Mouse (Mus musculus) layer of hippocampus, adult 2 months (tissue): ENCODE data around the gene Pdzk1ip1. TPM values are rescaled to one million over a fixed set of nuclear protein-coding genes. Genes with fewer than 3 reads are reported as not detected.
A peak's percentile ranks its signal among the peaks of the same experiment; 100 is the strongest.

ENCODE experiments used
- DNase-seq, 2 experiments: peaks; one replicate each; pipeline ENCODE4 v3.0.0; 2022; ENCODE audit warnings: low spot score in 2 of 2
- H3K27ac ChIP-seq: fragments of 200-600 bp; 2 replicates; pipeline ENCODE4 v1.8.1; 2022
- H3K4me3 ChIP-seq: fragments of 200-600 bp; 2 replicates; pipeline ENCODE4 v1.8.1; 2022; ENCODE audit warnings: mild to moderate bottlenecking
- CTCF ChIP-seq: fragments of 200-600 bp; conservative IDR thresholded peaks from 2 replicates; pipeline ENCODE4 v1.8.1; 2022; ENCODE audit warnings: antibody characterized with exemption, mild to moderate bottlenecking, moderate library complexity
- total RNA-seq, 2 experiments: library from RNA; stranded (reverse); gene quantifications; 2 replicates each; pipeline ENCODE4 v1.2.3; 2021

Pdzk1ip1 gene
- total RNA-seq, 2 experiments from 2014 or later, result 0.96 TPM; not detected in 1

DNA sequence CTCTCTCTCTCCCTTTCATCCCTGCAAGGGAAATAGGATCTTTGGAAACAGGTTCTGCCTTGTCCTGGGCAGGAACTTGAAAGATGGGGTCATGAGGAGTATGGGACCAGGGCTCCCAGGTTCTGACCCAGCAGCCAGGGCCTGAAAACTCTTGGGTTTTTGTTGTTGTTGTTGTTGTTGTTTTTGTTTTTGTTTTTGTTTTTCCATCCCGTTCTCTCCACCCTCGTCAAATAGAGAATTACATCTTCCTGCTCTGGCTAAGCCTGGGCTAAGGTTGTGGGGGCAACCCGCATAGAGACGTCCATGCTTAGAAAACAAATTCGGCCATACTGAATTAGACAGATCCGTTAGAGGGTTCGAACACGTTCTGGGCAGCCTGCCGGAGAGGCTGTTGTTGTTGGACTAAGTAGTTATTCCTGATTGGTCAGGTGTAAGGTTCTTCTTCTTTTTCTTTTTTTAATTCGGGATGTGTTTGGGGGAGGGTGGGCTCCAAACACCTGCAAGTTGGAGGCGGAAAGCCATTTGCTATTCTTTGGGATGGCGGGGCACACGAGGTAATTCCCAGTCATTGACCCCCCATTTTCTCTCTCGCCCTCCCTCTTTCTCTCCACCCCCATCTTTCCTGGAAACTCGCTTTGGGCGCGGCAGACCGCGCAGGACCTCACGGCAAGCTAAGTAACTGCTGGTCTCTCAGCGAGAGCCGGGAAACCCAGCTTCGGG is 29.5 kb upstream of the Pdzk1ip1 start:
- TF ChIP-seq CTCF, result no peak
- DNase-seq, result no peak
- Histone ChIP-seq H3K27ac (peak overlapping the region; percentile 81), H3K4me3 (peak overlapping the region; percentile 46; the same call in 1 of the 2 replicates)

DNA sequence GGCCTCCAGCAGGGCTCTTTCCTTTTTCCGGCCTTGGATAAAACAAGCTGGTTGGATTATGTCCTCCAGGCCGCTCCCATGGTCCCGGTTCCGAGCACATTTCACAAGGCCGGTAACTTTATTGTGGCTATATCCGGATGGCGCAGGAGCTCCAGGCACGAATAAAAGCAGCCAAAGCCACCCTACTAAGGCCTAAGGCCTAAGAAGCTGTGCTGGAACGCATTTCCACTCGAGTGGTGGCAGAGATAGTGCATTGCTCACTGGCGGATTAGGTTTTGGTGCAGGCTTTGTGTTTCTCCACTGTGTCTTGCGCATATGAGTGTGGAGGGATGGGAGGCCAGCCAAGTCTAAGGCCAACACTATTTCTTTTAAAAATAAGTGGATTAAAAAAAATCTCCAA is 28.6 kb upstream of the Pdzk1ip1 start:
- no peak for TF ChIP-seq CTCF
- peak overlapping the region; percentile 18; the same call in 1 of the 2 replicates for H3K27ac ChIP-seq
- no peak for DNase-seq
- H3K4me3 ChIP-seq, result no peak overlapping the region

DNA sequence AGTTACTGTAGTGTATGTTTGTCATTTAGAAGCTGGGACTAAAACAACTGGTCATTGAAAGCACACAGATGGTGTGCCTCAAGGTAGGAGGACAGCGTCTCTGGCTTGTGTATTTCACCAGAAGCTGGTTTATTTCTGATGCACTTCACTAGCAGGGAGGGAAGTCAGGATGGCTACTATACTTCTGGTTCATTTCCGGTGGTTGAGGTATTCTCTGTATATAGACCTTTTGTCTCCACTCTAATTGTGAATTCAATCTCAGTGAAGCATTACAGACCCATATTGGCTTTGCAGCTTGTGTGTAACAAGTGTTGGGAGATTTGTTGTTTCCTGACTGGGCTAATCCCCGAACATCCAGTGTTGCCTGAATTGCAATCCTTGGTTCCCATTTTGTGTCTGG is 27.8 kb upstream of the Pdzk1ip1 start:
- no peak overlapping the region for H3K4me3 ChIP-seq
- DNase-seq, result no peak
- no peak for TF ChIP-seq CTCF
- H3K27ac ChIP-seq, result no peak overlapping the region

DNA sequence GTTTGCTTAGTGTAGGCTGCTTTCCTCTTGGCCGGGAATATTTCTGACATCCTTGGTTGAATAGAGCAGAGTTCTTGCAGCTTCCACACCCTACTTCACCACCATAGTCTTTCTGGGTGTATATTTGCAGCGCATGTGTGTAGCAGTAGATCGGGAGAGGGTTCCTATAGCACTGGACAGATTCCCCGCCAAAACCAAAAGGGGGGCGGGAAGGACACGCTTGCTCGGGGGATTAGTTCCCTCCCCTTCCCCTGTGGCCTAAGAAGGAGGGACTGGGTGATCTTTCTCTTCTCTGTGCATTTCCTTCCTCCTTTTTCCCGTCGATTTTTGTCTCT is 26.0 kb upstream of the Pdzk1ip1 start:
- no peak for TF ChIP-seq CTCF
- DNase-seq, result no peak
- Histone ChIP-seq H3K4me3 (peak overlapping the region; percentile 56), H3K27ac (no peak overlapping the region)

DNA sequence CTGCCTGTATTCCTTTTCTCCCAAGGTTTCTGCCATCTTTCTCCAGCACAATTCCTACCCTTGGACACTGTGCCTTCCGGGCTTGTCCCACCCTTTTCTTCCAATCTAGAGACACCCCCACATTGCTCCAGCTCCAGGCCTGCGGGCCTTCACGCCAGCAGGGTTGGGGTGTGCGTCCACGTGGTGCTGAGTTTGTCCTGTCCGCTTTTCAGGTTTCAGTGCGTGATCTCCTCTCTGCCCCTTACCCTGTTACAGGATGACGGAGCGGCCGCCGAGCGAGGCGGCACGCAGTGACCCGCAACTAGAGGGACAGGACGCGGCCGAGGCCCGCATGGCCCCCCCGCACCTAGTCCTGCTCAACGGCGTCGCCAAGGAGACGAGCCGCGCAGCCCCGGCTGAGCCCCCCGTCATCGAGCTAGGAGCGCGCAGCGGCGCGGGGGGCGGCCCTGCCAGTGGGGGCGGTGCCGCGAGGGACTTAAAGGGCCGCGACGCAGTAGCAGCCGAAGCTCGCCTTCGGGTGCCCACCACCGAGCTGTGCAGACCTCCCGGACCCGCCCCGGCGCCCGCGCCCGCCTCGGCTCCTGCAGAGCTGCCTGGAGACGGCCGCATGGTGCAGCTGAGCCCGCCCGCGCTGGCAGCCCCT is 25.5 kb upstream of the Pdzk1ip1 start:
- 0 out of 2 replicates have a peak, but pooled peaks have one; percentile 6 for TF ChIP-seq CTCF
- no peak for DNase-seq
- peak overlapping the region; percentile 56 for H3K4me3 ChIP-seq
- peak overlapping the region; percentile 36; the same call in 1 of the 2 replicates for H3K27ac ChIP-seq

DNA sequence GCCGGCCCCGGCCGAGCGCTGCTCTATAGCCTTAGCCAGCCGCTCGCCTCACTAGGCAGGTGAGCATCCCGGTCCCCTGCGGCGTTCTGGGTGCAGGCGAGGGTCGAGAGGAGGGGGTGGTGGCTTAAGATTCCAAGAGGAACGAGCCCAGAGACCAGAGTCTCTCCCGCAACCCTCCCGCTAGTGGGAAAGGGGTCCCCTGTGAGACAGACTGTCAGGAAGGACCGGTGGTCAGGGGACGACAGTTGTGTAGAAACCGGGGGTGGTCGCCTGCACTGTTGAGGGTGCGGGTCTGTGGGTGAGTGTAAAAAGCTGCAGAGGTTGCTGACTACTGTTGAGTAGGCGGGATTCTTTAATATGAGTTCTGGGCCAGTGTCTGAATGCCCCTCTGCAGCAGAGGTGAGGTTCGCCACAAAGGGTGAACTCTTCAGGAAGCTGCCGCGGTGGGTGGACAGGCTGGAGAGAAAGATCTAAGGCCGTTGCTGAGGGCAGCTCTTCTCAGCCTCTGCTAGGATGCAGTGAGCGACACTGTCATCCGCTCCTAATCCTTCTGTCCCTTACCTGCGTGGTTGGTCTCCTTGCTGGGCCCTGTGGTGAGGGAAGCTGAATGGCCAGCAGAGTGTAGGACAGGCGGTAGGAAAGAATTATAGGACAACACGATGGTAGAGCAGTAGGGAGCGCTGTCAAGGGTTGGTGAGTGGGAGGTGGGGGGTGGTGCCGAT is 24.8 kb upstream of the Pdzk1ip1 start:
- H3K4me3 ChIP-seq, result peak overlapping the region; percentile 56
- no peak for TF ChIP-seq CTCF
- H3K27ac ChIP-seq, result no peak overlapping the region
- no peak for DNase-seq

DNA sequence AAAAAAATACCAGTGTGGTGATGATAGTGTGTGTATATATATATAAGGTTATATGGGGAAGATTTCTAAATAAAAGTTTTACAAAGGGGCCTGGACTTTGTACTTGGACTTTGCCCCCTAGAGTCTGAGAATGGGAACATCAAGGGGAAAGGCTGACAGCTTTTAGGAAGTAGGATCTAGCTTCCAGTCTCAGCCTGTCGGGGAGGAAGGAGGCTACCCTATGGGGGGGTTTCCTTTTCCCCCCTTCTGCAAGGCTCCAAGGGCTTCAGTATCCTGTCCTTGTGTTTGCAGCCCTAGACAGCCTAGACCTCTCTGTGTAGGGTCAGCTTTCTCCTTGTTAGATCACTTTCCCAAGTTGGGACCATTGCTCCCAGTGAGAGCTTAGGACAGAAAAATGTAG is 16.8 kb upstream of the Pdzk1ip1 start:
- Histone ChIP-seq H3K4me3 (no peak overlapping the region), H3K27ac (no peak overlapping the region)
- TF ChIP-seq CTCF, result peak; percentile 38
- no peak for DNase-seq

DNA sequence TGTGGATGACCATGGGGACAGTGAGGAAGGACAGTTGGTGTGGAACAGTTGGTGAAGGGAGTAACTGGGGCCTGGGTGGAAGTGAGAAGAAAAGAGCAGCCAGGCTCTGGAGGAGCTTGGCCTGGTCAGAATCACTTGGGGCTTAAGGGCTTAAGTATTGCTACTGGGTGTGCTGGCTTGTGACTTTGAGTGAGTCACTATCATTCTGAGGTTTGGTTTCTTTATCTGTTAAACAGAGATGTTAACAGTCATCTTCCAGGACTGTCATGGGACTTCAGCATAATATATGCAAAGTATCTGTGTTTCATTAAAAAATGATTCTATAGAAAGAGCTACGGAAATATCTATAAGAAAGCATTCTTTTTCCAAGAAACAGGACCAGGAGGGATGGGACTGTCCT is 13.7 kb upstream of the Pdzk1ip1 start:
- DNase-seq, result no peak

DNA sequence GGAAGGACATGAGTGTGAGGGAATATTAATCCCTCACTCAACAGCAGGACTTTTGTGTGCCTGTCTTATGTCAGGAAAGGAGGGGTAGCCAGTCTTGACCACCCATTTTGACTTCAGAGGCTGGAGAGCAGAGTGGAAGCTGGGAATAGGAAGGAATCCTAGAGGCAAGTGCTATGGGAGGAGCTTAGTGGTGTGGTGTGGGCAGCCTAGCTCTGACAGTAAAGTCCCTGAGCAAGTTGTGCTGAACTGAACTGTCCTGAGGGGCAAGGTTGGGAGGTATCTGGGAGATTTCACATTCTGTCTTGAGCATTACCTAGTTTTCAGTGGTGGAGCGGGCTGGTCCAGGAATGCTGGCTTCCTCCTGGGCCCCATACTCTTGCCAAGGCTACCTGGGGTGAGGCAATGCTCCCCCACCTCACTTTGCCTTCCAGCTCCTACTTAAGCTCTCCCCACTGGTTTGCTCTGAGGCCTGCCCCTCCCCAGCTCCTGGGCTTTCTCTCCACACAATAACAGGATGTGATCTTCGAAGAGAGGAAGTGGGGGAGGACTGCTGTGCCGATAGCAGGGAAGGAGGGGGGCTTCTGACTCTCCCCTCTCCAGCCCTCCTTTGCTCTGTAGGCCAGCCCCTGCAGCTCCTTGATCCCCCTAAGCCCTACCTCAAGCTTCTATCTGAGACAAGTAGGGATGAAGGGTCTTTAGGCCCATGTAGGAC is 13.1 kb upstream of the Pdzk1ip1 start:
- Histone ChIP-seq H3K4me3 (no peak overlapping the region), H3K27ac (peak overlapping the region; percentile 39; the same call in 1 of the 2 replicates)
- DNase-seq, result no peak
- no peak for TF ChIP-seq CTCF

More for the DNA sequence above, 13.7 kb upstream of the Pdzk1ip1 start:
- H3K4me3 ChIP-seq, result no peak overlapping the region
- H3K27ac ChIP-seq, result peak overlapping the region; percentile 39; the same call in 1 of the 2 replicates
- TF ChIP-seq CTCF, result no peak

DNA sequence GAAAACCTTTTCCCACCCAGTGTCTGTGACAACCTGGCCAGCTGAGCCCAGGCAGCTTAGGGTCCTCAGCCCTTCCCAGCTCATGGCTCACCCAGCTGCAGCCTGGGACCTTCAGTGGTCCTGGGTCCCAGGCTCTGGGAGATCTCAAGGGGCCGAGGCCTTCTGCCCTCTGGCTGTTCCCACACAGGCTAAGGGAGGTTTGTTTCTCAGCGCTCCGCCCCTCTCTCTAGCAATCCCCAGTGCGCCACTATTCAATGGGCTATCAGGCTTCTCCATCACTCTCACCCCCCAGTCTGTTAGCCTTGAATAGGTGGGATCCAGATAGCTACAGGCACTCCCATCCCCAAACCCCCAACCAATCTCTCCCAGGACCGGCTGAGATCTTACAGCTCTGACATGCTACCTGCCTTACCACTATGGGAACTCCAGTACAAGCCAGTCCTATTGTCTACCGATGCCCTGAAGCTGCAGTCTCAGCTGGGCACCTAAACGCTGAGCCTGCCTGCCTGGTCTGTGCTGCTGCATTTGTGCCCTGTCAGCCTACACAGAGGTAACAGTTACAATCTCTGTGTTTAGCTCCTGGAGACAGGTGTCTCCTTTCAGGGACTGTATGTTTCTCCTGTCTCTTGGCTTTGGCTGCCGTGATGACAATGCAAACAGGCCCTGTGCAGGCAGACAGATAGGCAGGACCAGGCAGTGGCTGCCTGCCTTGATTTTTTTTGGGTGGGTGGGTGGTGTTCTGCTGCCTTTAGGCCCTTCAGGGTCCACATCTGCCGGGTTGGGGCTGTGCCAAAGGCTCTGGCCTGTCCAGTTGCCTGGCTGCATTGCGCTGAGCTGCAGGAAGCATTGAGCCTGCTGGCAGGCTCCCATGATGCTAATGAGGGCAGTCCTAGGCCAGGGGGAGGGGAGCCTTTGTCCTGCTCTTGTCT is 9.4 kb upstream of the Pdzk1ip1 start:
- TF ChIP-seq CTCF, result no peak
- no peak for DNase-seq
- no peak overlapping the region for H3K27ac ChIP-seq
- no peak overlapping the region for H3K4me3 ChIP-seq

DNA sequence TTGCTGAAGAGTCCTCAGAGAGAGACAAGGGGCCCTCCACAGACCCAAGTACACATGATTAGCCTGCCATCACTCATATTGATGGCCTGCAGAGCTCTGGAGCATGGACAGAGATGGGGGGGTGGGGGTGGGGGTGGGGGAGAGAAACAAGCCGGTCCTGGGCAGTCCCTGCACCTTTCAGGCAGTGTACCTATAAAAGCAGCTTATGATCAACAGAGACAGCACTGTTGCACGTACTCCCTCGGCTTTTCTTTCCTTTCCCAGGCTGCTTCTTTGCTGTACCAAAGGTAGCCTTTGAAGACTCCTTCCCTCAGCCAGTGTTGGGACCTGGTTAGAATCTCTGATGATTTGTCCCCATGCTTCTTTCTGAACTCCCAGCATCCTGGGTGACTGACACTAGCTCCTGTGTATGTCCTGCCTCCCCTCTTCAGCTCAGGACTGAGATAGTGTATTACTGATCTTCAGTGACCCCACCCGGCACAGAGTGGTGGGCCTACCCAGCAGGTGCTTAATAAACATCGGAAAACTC is 8.6 kb upstream of the Pdzk1ip1 start:
- H3K4me3 ChIP-seq, result no peak overlapping the region
- no peak for TF ChIP-seq CTCF
- H3K27ac ChIP-seq, result no peak overlapping the region
- DNase-seq, result no peak

DNA sequence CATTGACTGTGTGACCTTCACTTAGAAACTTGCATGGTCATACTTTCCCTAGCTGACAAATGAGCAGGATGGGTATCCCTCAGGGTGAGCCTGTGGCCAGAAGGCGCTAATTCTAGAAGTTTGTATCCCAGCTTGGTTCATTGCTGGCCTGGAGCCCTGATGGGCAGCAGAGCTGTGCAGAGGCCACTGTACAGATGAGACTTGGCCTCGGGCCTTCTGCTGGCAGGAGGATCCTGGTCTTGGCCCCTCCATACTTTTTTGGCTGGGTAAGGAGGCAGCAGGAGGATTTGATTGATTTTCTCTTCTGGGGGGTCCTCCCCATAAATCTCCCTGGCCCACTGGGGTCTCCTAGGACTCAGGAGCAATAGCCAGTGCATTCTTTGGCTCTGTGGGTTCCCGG is 5.5 kb upstream of the Pdzk1ip1 start:
- no peak for TF ChIP-seq CTCF

More for the DNA sequence above, 5.5 kb upstream of the Pdzk1ip1 start:
- H3K4me3 ChIP-seq, result no peak overlapping the region
- no peak for DNase-seq
- H3K27ac ChIP-seq, result no peak overlapping the region
